Mouse (Mus musculus) left cerebral cortex, postnatal 14 days (tissue): Measurements from ENCODE around the gene Relb. TPM values are rescaled to one million over a fixed set of nuclear protein-coding genes. Genes with fewer than 3 reads are reported as not detected.

Experiments
- DNase-seq, 2 experiments: peaks; one replicate each; pipeline ENCODE4 v3.0.0; 2021 to 2022; ENCODE audit warnings: low spot score in 2 of 2, mixed read lengths in 1 of 2
- intact Hi-C: fragments of 180-260 bp; cut with DNase I; formaldehyde crosslinking; loops from one replicate; pipeline ENCODE4 v1.15.1; 2025
- total RNA-seq, 2 experiments: library from RNA; stranded (reverse); gene quantifications; 2 replicates each; pipeline ENCODE4 v1.2.3; 2021

Gene Relb
- total RNA-seq, 2 experiments from 2014 or later = 6.1 to 6.3 TPM

- intact Hi-C loops = loop anchor here (5.0 kb wide), 1 partner anchor 56 kb away; the partner anchor contains the start of genes Bloc1s3 and Trappc6a
- DNase-seq = peak in 1 of 2 experiments; percentile 57
Observed at GRCm38 (mm10) chr7:19562643-19563410, 66.4 kb downstream of the Relb start, which contains the start of gene Ppp1r37. Gene Ppp1r37, minus strand, starts transcription at chr7:19563076.

DNA sequence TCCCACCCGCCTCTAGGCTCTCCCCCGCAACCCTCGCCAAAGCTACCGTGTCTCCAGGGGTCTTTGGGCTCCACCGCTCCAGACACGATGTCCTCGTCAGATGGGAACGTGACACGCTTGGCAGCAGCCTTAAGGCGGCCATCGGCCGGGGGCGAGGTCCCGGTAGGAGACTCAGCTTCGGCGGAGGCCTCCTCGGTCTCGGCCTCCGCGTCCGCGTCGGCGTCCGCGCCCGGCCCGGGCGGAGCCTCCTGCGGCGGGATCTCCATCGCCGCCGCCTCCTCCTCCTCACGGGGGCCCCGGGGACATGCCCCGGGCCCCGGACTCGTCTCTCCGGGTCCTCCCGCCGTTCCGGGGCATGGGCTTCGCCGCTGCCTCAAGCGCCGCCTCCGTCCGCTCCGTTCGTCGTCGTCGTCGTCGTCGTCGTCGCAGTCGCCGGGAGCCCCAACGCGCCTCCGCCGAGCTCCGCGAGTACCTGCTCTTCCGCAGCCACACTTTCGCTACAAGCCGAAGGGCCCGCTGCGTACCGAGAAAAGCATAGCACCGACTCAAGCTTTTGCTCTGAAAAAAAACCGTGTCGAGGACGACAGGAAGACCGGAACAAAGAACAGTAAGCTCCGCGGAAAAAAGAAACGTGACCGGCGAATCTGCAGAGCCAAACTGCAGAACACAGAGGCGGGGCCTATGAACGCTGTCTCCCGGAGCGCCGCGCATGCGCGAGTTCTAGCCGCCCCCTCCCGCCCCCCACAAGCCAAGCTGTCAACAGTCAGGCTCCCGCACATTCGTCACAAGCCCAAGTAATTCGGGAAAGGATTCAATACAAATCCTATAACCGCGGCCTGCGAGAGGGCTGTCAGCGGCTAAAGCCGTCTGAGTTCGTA, 67.2 kb downstream of the Relb start:
- intact Hi-C loops = loop anchor here (5.0 kb wide), 1 partner anchor 55 kb away; the partner anchor contains the start of genes Bloc1s3 and Trappc6a
- DNase-seq = peak; percentile 89 to 90

GRCm38 (mm10) chr7:19561431-19561764, 67.8 kb downstream of the Relb start:
- DNase-seq = no peak
- intact Hi-C loops = loop anchor here (5.0 kb wide), 1 partner anchor 54 kb away; the partner anchor contains the start of genes Bloc1s3 and Trappc6a

DNA sequence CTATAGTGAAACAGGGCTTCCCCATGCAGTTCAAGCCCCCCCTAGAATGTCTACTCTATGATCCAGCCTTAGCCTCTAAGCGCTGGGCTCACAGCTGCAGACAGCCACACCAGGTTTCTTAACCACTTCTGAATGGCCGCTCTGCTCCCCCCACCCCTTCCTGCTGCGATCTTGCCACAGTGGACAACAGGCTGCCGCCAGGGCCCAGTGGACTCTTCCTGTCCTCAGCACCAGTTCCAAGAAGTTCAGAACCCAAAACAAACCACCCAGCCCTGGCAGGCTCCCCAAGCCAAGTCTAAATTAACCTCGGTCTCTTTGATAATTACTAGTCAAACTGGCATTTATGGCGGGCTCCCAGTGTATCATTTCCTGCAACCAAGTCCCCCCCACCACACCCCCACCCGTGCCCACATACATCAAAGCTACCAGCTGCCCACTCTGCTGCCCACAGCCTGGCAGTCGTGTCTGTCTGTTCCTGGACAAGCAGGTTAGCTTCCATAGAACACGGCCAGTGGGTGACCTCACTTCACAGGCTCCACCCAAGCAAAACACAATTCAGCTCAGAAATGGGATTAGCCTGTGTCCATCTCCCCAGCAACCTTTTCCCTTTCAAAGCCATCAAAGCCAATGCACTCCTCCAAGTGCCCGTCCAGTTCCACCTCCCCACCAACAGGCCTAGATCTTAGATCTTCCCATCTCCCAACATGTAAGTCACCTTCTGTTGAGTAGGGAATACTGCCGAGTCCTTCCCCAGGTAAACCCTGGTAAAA, 68.6 kb downstream of the Relb start:
- DNase-seq = no peak
- intact Hi-C loops = loop anchor here (5.0 kb wide), 1 partner anchor 53 kb away; the partner anchor contains the start of genes Bloc1s3 and Trappc6a

GRCm38 (mm10) chr7:19558965-19559364, 70.3 kb downstream of the Relb start:
- no peak for DNase-seq
- intact Hi-C loops = no loop called here

DNA sequence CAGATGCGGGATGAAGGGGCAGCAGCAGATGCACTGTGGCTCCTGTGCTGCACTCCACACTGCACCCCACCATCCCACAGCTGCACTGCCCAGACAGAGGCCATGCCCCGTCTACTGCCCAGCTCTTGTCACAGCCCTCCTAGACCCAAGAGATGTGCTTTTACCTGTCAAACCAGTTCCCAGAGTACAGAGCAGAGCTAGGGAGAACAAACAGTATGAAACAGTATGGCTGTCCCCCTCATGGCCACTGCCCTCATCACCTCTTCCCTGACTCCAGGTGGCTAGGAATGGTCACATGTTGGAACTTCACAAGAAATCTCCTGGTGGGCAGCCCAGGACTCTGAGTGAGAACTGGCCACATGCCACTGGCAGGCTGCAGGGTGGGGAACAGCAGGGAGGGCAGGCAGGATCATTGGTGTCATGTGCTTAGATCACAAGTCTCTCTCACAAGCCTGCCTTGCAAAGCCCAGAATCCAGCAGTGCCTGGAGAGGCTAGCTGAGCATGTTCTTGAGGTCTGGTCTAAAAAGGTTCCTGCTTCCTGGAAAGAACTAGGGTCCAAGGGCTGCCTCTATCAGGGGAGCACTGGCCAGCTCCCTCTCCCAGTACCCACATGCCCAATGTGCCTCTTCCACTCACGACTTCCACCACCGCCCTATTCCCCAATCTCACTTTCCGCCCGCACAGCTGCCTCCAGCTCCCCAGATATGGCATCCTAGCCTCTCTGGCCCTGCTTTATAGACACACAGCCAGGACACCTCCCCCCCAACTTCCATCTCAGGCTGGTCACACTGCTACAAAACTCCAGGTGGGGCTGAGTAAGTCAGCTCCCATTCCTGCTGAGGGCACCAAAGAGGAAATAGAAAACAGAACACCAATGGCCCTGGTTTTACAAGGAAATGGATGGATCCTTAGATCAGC, 71.0 kb downstream of the Relb start:
- DNase-seq = no peak
- intact Hi-C loops = no loop called here

DNA sequence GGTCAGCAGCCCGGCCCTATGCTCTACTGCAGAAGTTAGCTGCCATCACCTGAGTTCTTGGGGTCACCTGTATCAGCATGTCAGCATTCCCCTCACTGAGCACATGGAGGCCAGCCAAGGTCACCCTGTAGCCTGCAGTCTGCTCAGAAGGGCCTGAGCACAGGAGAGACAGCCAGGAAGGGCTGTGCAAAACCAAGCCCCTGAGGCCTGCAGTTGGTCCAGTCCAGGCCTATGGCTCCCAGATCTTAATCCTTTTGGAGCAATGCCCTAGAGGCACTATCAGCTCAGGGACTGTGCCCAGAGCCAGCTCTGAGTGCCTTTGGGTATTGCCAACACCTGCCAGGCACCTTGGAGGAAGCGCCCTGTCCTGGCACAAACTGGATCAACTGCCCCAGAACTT, 72.2 kb downstream of the Relb start:
- intact Hi-C loops = no loop called here

More for the DNA sequence above, 72.2 kb downstream of the Relb start:
- DNase-seq = no peak

Other genes starting within 250 kb of the Relb start
- 10 to 100 TPM; 32.7 to 35.5 TPM for gene Ercc2, start 247.4 kb downstream of the Relb start, total RNA-seq
- 1 to 10 TPM in 1 of 2 experiments, under 1 TPM in 1; 0.75 to 2.2 TPM for gene Klc3, start 225.3 kb downstream of the Relb start, total RNA-seq
- under 1 TPM; 0.36 to 0.86 TPM for gene Ckm, start 224.7 kb downstream of the Relb start, total RNA-seq
- 10 to 100 TPM; 89.9 to 96.7 TPM for gene Mark4, start 170.6 kb downstream of the Relb start, total RNA-seq
- gene Exoc3l2, start 166.1 kb downstream of the Relb start, total RNA-seq = under 1 TPM; 0.37 to 0.80 TPM
- 1 to 10 TPM; 7.1 to 7.2 TPM for gene Bloc1s3, start 121.1 kb downstream of the Relb start, total RNA-seq
- 10 to 100 TPM; 17.7 to 18.1 TPM for gene Trappc6a, start 121.0 kb downstream of the Relb start, total RNA-seq
- 1 to 10 TPM in 1 of 2 experiments, under 1 TPM in 1; 0.68 to 1.1 TPM for gene Nkpd1, start 111.6 kb downstream of the Relb start, total RNA-seq
- 10 to 100 TPM; 87.9 to 98.8 TPM for gene Ppp1r37, start 66.4 kb downstream of the Relb start, total RNA-seq
- gene Zfp296, start 52.2 kb downstream of the Relb start, total RNA-seq = under 1 TPM; 0.51 to 0.68 TPM
- gene Gemin7, start 51.8 kb downstream of the Relb start, total RNA-seq = 10 to 100 TPM; 43.8 to 46.0 TPM
- gene Clasrp, start 25.0 kb downstream of the Relb start, total RNA-seq = 10 to 100 TPM; 84.4 to 84.6 TPM
- 100 to 1,000 TPM; 156 to 159 TPM for gene Clptm1, start 35.6 kb upstream of the Relb start, total RNA-seq
- gene Apoc2, start 48.5 kb upstream of the Relb start, total RNA-seq = not detected
- not detected for gene Gm44805, start 52.0 kb upstream of the Relb start, total RNA-seq
- gene Apoc4, start 52.0 kb upstream of the Relb start, total RNA-seq = not detected
- 1 to 10 TPM; 2.2 to 3.3 TPM for gene Apoc1, start 63.2 kb upstream of the Relb start, total RNA-seq
- 1,000 to 10,000 TPM; 1,873 to 2,039 TPM for gene Apoe, start 69.8 kb upstream of the Relb start, total RNA-seq
- gene Tomm40, start 86.0 kb upstream of the Relb start, total RNA-seq = 100 to 1,000 TPM; 104 to 120 TPM
- gene Nectin2, start 121.0 kb upstream of the Relb start, total RNA-seq = 10 to 100 TPM; 11.6 to 15.2 TPM
- gene Bcam, start 141.6 kb upstream of the Relb start, total RNA-seq = 10 to 100 TPM; 10.7 to 11.0 TPM
- gene Cblc, start 167.4 kb upstream of the Relb start, total RNA-seq = not detected
- gene Bcl3, start 193.3 kb upstream of the Relb start, total RNA-seq = 1 to 10 TPM in 1 of 2 experiments, not detected in 1; 1.2 TPM
- gene Gm19345, start 222.6 kb upstream of the Relb start, total RNA-seq = 1 to 10 TPM; 3.0 to 4.1 TPM
- gene Ceacam16, start 231.9 kb upstream of the Relb start, total RNA-seq = not detected